Mouse (Mus musculus) bone marrow macrophage, adult 2 months (primary cell): ENCODE data around the gene Apof.

Source experiments
- CTCF ChIP-seq: IDR thresholded peaks from 2 replicates; pipeline ENCODE4 v1.5.1; 2012; ENCODE audit warnings: low read depth, mild to moderate bottlenecking, low read length, moderate library complexity
- POLR2A ChIP-seq: IDR thresholded peaks from 2 replicates; pipeline ENCODE4 v1.6.1; 2012; ENCODE audit warnings: mild to moderate bottlenecking, low read depth, low read length, borderline replicate concordance

GRCm38 (mm10) chr10:128310177-128310576 lies 41.7 kb downstream of the Apof start:
- TF ChIP-seq CTCF = no peak
- TF ChIP-seq POLR2A = no peak
